Mouse (Mus musculus) hindbrain, embryonic 15.5 days (tissue): Measurements from ENCODE around the gene Aurkb. TPM values are rescaled to one million over a fixed set of nuclear protein-coding genes. Genes with fewer than 3 reads are reported as not detected.
A peak's percentile ranks its signal among the peaks of the same experiment; 100 is the strongest.

ENCODE experiments used
- ATAC-seq: fragments of 200-750 bp; cut with Nextera tagmentation; 2 replicates; pipeline ENCODE4 v1.8.0; 2017; ENCODE audit warnings: low read depth, moderate number of reproducible peaks, moderate TSS enrichment; ENCODE audit not compliant: low FRiP score
- H3K27ac ChIP-seq: fragments of 300-500 bp; sonication (generic); replicated peaks from 2 replicates; pipeline ENCODE4 v1.5.1; 2015; ENCODE audit warnings: mild to moderate bottlenecking, inconsistent platforms
- H3K27me3 ChIP-seq: fragments of 300-500 bp; sonication (generic); 2 replicates; pipeline ENCODE4 v1.6.1; 2015; ENCODE audit warnings: control low read depth, inconsistent platforms
- H3K36me3 ChIP-seq: fragments of 300-500 bp; sonication (generic); 2 replicates; pipeline ENCODE4 v1.6.1; 2015; ENCODE audit warnings: control low read depth, inconsistent platforms
- H3K4me1 ChIP-seq: fragments of 300-500 bp; sonication (generic); replicated peaks from 2 replicates; pipeline ENCODE4 v1.6.1; 2015; ENCODE audit warnings: control low read depth, inconsistent platforms
- H3K4me2 ChIP-seq: fragments of 300-500 bp; sonication (generic); 2 replicates; pipeline ENCODE4 v1.6.1; 2015; ENCODE audit warnings: moderate library complexity, mild to moderate bottlenecking, inconsistent platforms
- H3K4me3 ChIP-seq: fragments of 300-500 bp; sonication (generic); 2 replicates; pipeline ENCODE4 v1.5.1; 2015; ENCODE audit warnings: mild to moderate bottlenecking, inconsistent platforms
- H3K9ac ChIP-seq: fragments of 300-500 bp; sonication (generic); 2 replicates; pipeline ENCODE4 v1.6.1; 2015; ENCODE audit warnings: inconsistent platforms
- H3K9me3 ChIP-seq: fragments of 300-500 bp; sonication (generic); 2 replicates; pipeline ENCODE4 v1.6.1; 2016; ENCODE audit warnings: control low read depth, inconsistent platforms
- WGBS: fragments of 180-500 bp; shearing (Covaris S2); methylation state at CpG from one replicate; pipeline ENCODE4 v1.1.7; 2015; 5-methylcytosine and 5-hydroxymethylcytosine counted together
- polyA plus RNA-seq: library from polyadenylated mRNA; unstranded; fragments of >200 nt; fragmentation: Nextera tagmentation; extraction: Ambion mirVana; gene quantifications from 2 replicates; pipeline ENCODE4 v1.2.1, GENCODE M21; 2015

Gene Aurkb
- polyA plus RNA-seq, 1 experiment from 2014 or later, result 28.6 TPM

DNA sequence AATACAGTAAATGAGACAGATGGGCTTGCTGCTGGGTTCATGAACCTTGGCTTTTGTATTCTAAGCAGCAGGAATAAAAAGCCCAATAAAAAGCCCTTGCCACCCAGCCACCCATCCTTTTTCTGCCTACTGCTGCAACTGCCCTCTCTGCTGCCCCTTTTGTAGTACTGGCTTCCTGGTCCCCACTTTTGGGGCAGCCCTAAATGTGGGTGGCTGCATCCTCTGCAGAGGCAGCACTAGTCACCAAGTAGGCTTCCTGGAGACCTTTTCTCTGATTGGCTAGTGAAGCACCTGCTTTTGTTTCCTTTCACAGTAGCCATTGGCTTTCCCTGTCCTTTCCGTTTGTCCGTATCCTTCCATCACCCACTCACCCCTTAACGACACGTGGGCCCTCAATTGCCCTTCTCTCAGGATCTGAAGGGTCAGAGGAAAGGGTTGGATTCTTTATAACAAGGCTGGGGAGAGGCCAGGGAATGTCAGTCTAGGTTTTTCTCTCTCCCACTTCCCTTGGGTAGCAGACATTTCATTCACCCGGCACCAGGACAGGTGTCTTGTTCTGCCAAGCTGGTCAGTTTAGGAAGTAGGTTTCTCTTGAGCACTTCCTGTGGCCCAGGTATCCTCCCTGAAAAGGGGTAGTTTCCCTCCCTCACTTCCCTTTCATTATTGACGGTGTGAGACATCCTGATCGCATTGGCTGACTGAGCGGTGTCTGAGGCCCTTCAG lies 52.8 kb downstream of the Aurkb start:
- H3K4me3 ChIP-seq, result peak overlapping the region; percentile 47
- whole genome bisulfite sequencing, result 17% methylated on average over 8 of the region's 8 CpGs
- H3K4me1 ChIP-seq, result peaks cover 72% of the 10 kb centered on the region
- ATAC-seq, result no peak
- H3K27ac ChIP-seq, result peak overlapping the region; percentile 74
- peak overlapping the region; percentile 94 for H3K4me2 ChIP-seq
- peak overlapping the region; percentile 62 for H3K9ac ChIP-seq
- no peaks in the 10 kb centered on the region for H3K27me3 ChIP-seq
- peaks cover 16% of the 10 kb centered on the region for H3K36me3 ChIP-seq
- H3K9me3 ChIP-seq, result no peaks in the 10 kb centered on the region

DNA sequence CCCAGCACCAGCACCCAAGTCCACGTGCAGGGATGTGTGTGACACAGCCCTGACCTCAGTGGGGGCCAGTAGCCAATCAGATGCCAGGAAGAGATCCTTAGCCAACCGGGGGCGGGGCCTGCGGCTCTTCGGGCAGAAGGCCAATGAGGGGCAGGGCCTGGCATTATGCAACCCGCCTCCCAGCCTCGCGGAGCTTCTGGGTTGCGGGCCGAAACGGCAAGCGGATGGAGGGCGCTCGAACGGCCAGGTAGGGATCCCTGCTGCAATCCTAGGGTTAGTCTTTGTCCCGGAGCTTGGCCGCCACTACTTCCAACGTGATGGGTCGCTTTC lies 53.3 kb downstream of the Aurkb start:
- WGBS, result under 1% methylated on average over 19 of the region's 19 CpGs
- peaks cover 72% of the 10 kb centered on the region for H3K4me1 ChIP-seq

DNA sequence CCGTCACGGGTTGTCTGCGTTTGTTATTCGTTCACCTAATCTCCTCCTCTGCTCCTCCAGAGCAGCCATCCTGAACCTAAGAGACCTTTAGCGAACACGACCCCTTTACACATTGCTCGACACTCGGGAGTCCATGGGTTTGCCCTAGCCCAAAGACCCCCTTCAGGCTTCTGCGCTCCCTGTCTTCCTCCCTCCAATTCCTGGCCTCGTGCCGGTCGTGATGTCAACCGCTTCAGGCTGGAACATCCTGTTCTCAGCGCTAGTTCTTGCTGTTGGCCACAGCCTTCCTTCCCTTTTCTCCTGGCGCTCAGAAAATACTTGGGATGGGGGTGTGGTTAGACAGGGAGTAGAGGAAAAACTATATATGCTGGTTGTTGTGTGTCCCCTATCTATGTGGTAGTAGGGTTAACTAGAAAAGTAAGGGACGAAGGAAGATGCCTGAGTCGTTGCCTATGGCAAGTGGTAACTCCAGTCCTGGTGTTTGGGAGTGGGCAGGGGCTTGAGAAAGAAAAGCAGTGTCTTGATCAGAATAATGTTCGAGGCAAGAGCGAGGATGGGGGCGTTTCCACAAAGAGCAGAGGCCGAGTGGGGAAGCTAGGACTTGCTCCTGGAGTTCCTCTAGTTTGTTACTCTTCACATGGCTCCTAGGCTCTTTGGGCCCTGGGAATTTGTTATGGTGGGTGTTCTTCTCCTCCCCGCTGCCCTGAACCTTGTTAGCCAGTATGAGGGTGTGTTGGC lies 53.9 kb downstream of the Aurkb start:
- 1% methylated on average over 22 of the region's 22 CpGs for WGBS
- Histone ChIP-seq H3K27ac (peak overlapping the region; percentile 74), H3K27me3 (no peaks in the 10 kb centered on the region), H3K4me2 (peak overlapping the region; percentile 94), H3K36me3 (peaks cover 27% of the 10 kb centered on the region), H3K4me1 (peaks cover 65% of the 10 kb centered on the region), H3K9ac (peak overlapping the region; percentile 62), H3K4me3 (peak overlapping the region; percentile 47), H3K9me3 (no peaks in the 10 kb centered on the region)
- ATAC-seq, result no peak

More for the DNA sequence above, 53.3 kb downstream of the Aurkb start:
- peak; percentile 1; the same call in 1 of the 2 replicates for ATAC-seq
- Histone ChIP-seq H3K36me3 (peaks cover 21% of the 10 kb centered on the region), H3K27me3 (no peaks in the 10 kb centered on the region), H3K9me3 (no peaks in the 10 kb centered on the region), H3K4me2 (peak overlapping the region; percentile 94), H3K4me3 (peak overlapping the region; percentile 47), H3K27ac (peak overlapping the region; percentile 74), H3K9ac (peak overlapping the region; percentile 62)

DNA sequence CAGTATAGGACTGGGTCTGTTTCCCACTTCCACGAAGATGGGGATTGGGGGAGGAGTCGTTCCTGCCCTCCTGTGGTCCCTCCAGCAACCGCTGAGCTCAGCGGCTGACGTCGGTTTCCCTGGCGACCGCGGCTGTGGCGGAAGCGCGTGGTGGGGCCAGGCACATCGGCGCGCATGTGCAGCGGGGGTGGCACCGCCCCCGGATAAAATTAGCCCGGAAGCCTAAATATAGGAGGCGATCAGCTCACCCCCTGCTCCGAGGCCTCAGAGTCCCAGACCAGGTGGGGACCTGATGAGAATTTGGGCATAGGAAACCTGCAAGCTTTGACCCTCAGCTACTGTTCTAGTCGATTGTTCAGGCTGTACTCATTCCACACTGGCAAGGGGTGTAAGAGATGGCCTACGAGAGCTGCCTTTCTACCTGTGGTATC lies 54.5 kb downstream of the Aurkb start:
- Histone ChIP-seq H3K27ac (peak overlapping the region; percentile 74), H3K4me1 (peaks cover 63% of the 10 kb centered on the region), H3K9me3 (no peaks in the 10 kb centered on the region), H3K36me3 (peaks cover 33% of the 10 kb centered on the region), H3K9ac (peak overlapping the region; percentile 62), H3K27me3 (no peaks in the 10 kb centered on the region), H3K4me2 (peak overlapping the region; percentile 94), H3K4me3 (peak overlapping the region; percentile 47)
- WGBS, result under 1% methylated on average over 23 of the region's 23 CpGs
- peak; percentile 31; the same call in 1 of the 2 replicates for ATAC-seq

DNA sequence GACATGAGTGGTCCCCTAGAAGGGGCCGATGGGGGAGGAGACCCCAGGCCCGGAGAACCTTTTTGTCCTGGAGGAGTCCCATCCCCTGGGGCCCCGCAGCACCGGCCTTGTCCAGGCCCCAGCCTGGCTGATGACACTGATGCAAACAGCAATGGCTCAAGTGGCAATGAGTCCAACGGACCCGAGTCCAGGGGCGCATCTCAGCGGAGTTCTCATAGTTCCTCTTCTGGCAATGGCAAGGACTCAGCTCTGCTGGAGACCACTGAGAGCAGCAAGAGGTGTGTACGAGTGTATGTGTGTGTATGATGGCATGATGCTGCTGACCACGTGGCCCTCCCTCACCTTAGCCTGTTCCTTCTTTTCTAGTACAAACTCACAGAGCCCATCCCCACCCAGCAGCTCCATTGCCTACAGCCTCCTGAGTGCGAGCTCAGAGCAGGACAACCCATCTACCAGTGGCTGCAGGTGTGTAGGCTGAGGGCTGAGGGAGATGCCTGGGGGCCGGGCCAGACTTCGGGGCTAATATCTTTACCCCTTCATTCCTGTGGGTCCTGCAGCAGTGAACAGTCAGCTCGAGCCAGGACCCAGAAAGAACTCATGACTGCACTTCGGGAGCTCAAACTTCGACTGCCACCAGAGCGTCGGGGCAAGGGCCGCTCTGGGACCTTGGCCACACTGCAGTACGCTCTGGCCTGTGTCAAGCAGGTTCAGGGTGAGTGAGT lies 55.4 kb downstream of the Aurkb start:
- WGBS, result 92% methylated on average over 20 of the region's 20 CpGs
- no peaks in the 10 kb centered on the region for H3K9me3 ChIP-seq

More for the DNA sequence above, 55.4 kb downstream of the Aurkb start:
- Histone ChIP-seq H3K4me1 (peaks cover 55% of the 10 kb centered on the region), H3K9ac (peak overlapping the region; percentile 62; the same call in 1 of the 2 replicates), H3K4me2 (peak overlapping the region; percentile 94), H3K27me3 (no peaks in the 10 kb centered on the region), H3K36me3 (peaks cover 42% of the 10 kb centered on the region), H3K27ac (peak overlapping the region; percentile 74), H3K4me3 (peak overlapping the region; percentile 47)
- no peak for ATAC-seq

Other genes starting within 250 kb of the Aurkb start
- gene Ndel1, start 173.8 kb upstream of the Aurkb start, polyA plus RNA-seq, result 103 and 105 TPM in 2 replicates
- gene Rnf222, start 157.1 kb upstream of the Aurkb start, polyA plus RNA-seq, result not detected in 2 replicates
- 557 and 622 TPM in 2 replicates for gene Rpl26, start 144.1 kb upstream of the Aurkb start, polyA plus RNA-seq
- gene Odf4, start 118.6 kb upstream of the Aurkb start, polyA plus RNA-seq, result 0.60 and 1.2 TPM in 2 replicates
- 21.8 and 25.3 TPM in 2 replicates for gene Arhgef15, start 88.2 kb upstream of the Aurkb start, polyA plus RNA-seq
- 1.7 and 2.1 TPM in 2 replicates for gene Slc25a35, start 77.5 kb upstream of the Aurkb start, polyA plus RNA-seq
- 29.8 and 34.3 TPM in 2 replicates for gene Rangrf, start 70.5 kb upstream of the Aurkb start, polyA plus RNA-seq
- gene Pfas, start 37.2 kb upstream of the Aurkb start, polyA plus RNA-seq, result 17.6 and 19.0 TPM in 2 replicates
- 56.4 and 71.2 TPM in 2 replicates for gene Ctc1, start 29.7 kb upstream of the Aurkb start, polyA plus RNA-seq
- 22.1 and 23.1 TPM in 2 replicates for gene Borcs6, start 14.1 kb downstream of the Aurkb start, polyA plus RNA-seq
- gene Tmem107, start 25.2 kb downstream of the Aurkb start, polyA plus RNA-seq, result 36.6 and 41.7 TPM in 2 replicates
- gene Vamp2, start 42.8 kb downstream of the Aurkb start, polyA plus RNA-seq, result 317 and 437 TPM in 2 replicates
- 10.0 and 10.1 TPM in 2 replicates for gene Per1, start 49.6 kb downstream of the Aurkb start, polyA plus RNA-seq
- 0.87 and 0.98 TPM in 2 replicates for gene Hes7, start 74.8 kb downstream of the Aurkb start, polyA plus RNA-seq
- gene 9130213A22Rik, start 76.9 kb downstream of the Aurkb start, polyA plus RNA-seq, result 0.40 and 0.42 TPM in 2 replicates
- gene Aloxe3, start 80.2 kb downstream of the Aurkb start, polyA plus RNA-seq, result 4.7 and 6.5 TPM in 2 replicates
- 0.35 and 0.72 TPM in 2 replicates for gene Alox12b, start 111.3 kb downstream of the Aurkb start, polyA plus RNA-seq
- gene Alox8, start 152.2 kb downstream of the Aurkb start, polyA plus RNA-seq, result 0.34 and 0.44 TPM in 2 replicates
- gene Gucy2e, start 191.4 kb downstream of the Aurkb start, polyA plus RNA-seq, result 0.40 and 0.43 TPM in 2 replicates